Mouse (Mus musculus) left cerebral cortex, postnatal 25 days (tissue): ENCODE data around the gene Pym1. TPM values are rescaled to one million over a fixed set of nuclear protein-coding genes. Genes with fewer than 3 reads are reported as not detected.

Source experiments
- DNase-seq, 2 experiments: peaks; one replicate each; pipeline ENCODE4 v3.0.0; 2022; ENCODE audit warnings: low spot score in 2 of 2, mixed read lengths in 1 of 2
- intact Hi-C: fragments of 180-260 bp; cut with DNase I; formaldehyde crosslinking; loops from one replicate; pipeline ENCODE4 v1.15.1; 2025
- total RNA-seq, 2 experiments: library from RNA; stranded (reverse); gene quantifications; 2 replicates each; pipeline ENCODE4 v1.2.3; 2021

Pym1 gene
- total RNA-seq, 2 experiments from 2014 or later, result 28.8 to 29.5 TPM

DNA sequence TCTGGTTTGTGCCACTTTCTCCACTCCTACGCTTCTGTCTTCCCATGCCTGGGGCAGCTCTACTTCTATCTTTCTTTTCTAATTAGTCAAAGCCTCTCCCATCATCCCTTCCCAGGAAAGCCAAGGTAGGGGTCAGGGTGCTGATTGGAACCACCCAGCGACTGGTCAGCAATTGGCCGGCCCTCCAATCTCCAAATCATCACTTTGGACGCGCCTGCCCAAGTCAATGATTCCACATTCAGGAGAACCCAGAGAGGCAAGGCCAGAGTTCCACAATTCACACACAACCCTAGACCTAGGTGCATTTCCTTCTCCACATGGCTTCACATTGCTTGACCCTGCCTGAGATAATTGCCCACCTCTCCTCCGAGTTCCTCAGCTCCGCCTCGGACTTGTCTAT is 3.5 kb upstream of the Pym1 start:
- DNase-seq, result no peak
- intact Hi-C loops, result no loop called here

DNA sequence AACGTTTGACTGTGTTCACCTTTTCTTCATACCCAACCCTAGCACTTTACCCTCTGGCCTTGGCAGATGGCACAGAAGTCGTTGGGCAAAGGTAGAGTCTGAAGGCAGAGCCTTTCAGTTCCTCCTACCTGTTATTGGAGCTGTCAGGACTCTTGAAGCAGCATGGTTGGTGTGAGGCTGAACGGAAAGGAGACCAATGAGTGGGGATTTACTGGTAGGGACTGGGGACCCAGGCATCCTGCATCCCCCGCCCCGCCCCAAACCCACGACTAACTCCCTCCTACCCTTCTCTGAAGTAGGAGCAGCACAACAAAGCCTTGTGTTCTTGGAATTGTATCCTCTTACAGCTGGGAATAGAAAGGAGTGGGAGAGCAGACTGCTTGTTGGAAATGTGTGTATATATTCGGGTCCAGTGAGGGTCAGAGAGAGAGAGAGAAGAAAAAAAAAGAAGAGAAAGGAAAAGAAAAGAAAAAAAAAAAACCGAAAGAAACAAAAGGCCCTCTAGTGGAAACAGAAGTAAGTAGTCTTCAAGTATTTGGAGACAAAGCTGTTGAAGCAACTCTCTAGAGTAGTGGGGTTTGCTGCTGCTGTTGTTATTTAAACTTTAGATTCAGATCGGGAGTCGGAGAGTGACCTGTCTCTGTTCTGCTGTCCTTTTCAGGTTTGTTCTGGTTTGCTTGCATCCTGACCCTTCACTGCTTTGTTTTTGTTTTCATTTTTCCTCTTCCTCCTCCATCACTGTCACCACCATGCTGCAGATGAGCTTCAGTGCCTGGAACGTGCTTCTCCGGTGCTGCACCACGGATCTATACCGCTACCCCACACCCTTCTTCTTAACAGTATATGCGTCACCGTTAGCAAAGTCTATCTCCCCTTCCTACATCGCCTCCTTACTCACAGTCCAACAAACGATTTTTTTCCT is 2.7 kb upstream of the Pym1 start, which contains the start of gene Dgka:
TSS of gene Dgka (minus strand) at position 176 of the 922 bp plus-strand sequence.
- intact Hi-C loops, result no loop called here
- no peak for DNase-seq

DNA sequence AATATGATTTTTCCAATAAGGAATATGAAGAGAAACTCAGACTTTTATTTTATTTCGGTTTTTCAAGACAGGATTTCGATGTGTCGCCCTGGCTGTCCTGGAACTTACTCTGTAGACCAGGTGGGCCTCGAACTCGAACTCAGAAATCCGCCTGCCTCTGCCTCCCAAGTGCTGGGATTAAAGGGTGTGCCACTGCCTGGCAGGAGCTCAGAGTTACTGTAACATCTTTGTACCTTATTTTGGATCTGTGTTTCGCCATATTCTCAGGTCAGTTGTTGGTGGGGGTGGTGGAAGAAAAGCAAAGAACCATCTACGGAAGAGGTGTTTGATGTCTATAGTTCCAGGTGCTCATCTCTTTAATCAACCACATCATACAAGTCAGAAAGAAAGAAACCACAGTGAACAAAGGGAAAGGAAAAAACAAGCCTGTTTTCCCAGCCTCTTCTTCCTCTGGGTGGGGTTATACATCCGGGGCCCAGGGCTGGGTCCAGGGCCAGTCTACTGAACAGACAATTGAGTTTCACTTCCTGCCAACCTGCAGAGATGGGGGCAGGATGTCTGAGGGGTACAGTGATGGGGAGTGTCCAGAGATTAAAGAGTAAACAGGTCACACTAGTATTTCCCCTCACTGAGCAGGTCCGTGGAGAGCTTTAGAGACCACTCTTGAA is 1.6 kb upstream of the Pym1 start:
- no peak for DNase-seq
- intact Hi-C loops, result no loop called here

DNA sequence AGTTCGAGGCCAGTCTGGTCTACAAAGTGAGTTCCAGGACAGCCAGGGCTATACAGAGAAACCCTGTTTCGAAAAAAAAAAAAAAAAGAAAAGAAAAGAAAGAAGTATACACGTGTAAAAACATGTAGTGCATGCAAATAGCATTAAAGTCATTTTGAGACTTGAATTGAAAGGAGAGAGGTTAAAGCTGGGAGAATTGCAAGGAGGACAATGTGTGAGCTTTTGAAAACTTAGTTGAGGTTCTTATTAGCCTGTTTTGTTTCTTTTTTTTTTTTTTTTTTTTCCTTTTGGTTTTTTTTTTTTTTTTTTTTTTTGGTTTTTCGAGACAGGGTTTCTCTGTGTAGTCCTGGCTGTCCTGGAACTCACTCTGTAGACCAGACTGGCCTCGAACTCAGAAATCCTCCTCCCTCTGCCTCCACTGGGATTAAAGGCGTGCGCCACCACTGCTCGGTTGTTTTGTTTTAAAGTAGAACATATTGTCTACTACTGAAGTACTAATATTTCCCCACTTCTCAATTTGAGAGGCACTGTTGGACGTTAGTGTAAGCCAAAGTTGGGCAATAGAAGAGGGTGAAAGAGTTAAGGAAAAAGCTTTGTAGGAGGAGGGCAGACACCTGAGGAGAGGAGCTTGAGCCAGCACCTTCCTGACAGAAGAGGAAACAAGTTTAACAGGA is 580 bp upstream of the Pym1 start:
- intact Hi-C loops, result no loop called here
- no peak for DNase-seq

DNA sequence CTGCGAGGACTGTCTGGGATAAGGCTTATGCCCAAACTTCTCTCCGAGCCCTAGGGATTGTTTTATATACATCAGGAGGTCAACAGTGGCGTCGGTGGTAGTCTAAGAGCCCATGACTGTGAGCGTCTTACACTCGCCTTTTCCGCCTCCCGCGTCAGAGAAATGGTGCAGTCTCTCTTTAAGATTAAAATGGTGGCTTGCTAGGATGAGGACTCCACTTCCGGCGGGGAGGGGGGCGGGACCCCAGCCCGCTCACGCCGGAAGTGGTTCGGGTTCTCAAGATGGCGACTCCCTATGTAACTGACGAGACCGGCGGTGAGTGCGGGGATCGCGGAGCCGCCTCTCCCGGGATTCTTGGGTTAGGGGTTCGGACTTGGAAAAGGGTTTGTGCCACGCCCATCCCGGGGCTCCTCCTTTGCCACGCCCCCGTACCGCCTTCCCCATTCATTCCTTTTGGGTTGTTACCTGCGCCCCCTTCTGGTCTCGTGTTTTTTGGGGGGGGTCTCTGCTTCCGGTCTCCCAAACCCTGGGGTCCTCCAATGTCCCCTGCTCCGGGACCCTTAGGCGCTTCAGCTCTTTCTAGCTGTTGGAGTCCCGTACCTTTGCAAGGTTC is 669 bp downstream of the Pym1 start:
- DNase-seq, result peak; percentile 84 to 85
- intact Hi-C loops, result loop anchor here (1.0 kb wide), 1 partner anchor 56 kb away; the partner anchor contains the start of genes Dnajc14 and Tmem198b

DNA sequence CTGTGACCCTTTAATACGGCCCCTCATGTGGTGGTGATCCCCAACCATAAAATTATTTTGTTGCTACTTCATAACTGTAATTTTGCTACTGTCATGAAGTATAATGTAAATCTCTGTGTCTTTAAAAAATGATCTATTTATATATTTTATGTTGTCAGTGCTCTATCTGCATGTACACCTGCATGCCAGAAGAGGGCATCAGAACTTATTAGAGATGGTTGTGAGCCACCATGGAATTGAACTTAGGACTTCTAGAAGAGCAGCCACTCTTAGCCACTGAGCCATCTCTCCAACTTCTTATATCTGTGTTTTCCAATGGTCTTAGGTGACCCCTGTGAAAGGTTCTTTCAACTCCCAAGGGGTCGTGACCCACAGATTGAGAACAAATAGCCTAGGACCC is 25.2 kb downstream of the Pym1 start:
- intact Hi-C loops, result no loop called here
- DNase-seq, result no peak

DNA sequence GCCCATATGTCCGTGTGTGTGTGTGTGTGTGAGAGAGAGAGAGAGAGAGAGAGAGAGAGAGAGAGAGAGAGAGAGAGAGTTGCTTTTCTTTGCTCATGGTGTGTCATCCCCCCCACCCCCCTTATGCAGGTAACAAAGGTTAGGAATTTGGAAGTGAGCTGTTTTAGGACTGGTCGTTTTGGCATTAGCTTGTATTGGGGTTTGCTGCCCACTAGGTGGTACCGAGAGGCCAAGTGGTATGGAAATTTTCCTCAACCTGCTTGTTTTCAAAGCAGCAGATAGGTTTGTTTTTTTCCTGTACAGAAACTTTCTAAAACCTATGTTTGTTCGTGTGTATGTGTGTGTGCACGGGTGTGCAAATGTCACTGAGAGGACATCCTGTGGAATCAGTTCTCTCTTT is 26.0 kb downstream of the Pym1 start:
- intact Hi-C loops, result no loop called here
- DNase-seq, result no peak

DNA sequence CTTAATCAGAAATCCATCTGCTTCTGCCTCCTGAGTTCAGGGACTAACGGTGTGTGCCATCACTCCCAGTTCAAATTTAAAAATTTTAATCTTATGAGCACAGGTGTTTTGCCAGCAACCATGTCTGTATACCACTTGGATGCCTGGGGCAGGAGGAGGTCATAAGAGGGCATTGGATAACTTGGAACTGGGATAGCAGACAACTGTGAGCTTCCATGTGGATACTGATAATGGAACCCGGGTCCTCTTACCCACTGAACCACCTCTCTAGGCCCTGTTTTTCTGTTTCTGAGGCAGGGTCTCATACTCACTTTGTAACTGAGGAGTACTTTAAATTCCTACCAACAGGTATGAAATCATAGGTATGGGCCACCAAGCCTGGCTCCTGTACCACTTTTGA is 30.8 kb downstream of the Pym1 start:
- DNase-seq, result no peak
- intact Hi-C loops, result no loop called here

DNA sequence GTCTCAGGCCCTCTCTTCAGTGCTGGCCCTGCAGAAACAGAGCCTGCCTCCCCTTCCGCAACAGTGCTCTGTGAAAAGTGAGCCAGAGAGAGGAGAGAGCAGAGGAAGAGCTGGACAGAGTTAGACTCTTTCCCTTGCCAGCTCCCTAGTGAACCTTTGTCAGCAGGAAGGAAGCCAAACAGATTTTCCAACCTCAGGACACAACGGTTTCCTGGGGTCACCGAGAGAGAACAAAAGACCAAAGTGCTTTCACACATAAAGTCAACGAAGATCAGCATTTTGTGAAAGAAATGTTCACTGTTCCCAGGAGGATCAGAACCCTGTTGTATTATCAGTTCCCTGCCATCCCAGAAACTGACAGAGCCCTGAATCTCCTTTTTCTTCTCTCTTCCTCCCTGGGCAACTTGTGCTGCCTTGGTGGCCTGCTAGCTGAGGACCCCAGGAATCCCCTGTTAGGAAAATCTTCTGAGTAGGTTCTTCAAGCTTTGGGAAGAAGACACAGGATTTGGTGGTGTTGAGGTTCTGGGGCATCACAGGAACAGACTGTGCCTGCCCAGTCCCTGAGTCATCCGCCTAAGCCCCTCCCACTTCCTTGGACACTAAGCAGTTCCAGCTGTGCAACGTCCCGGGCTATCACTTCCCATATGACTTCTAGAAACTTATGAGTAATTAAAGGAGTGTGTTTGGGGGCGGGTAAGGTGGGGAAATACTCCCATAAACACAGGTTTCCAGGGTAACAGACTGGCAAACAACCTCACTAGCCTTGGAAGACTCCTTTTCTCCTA is 31.5 kb downstream of the Pym1 start:
- no peak for DNase-seq
- intact Hi-C loops, result no loop called here

DNA sequence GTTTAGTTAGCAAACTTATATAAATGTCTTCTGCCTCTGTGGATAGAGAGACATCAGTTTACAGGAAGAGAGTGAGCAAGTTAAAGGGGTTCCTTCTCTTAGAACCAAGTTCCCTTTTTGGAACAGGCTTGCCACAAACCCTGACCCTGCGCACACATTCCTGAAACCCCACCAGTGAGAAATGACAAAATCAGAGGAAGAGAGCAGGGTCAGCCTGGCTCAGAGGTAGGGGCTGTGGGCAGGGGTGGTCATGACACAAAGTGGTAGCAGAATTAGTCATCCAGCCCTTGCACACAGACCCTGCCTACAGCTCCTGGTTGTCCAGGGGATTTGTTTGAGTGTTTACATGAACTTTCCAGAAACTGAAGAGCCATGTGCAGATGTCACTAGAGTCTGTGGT is 32.5 kb downstream of the Pym1 start:
- intact Hi-C loops, result no loop called here
- no peak for DNase-seq

DNA sequence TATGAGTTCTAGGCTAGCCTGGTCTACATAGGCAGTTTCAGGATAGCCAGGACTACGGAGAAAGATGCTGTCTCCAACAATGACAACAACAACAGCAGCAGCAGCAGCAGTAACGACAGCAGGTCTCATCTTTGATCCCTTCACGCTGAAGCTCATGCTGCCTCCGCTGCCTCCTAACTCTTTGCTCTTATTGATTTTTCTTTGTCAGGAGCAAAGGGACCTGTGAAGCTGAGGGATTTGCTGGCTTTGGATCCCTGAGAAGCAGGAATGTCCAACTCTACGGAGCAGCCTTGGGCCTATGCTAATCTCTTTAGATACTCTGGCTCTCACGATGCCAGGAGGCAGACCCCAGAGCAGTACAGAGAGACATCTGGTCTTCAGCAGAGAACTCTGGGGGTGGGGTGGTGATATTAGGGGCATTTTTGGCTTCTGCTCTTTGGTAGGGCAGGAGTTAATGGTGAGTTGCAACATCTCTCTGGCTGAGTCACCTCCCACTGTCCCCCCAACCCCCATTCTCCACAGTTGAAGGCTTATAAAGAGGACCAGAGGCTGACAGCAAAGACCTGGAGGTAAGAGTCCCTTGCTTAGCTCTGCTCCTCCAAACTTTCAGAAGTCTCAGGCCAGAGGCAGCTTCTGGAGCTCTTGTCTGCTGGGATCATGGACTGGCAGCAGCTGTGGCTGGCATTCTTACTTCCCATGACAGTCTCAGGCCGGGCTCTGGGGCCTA is 42.9 kb downstream of the Pym1 start, which contains the start of gene Mmp19:
TSS of gene Mmp19 (plus strand) at position 513 of the 727 bp plus-strand sequence.
- no peak for DNase-seq
- intact Hi-C loops, result no loop called here

DNA sequence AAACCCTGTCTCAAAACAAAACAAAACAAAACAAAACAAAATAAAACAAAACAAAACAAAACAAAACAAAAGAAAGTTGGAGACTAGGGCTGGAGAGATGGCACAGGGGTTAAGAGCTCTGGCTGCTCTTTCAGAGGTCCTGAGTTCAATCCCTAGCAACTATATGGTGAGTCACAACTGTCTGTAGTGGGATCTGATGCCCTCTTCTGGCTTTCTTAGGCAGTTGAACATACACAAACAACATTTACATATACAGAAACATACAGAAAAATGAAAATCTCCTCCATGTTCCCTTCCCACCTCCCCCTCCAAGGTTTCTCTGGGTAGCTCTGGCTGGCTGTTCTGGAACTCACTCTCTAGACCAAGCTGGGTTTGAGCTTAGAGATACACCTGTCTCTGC is 44.4 kb downstream of the Pym1 start:
- no peak for DNase-seq

DNA sequence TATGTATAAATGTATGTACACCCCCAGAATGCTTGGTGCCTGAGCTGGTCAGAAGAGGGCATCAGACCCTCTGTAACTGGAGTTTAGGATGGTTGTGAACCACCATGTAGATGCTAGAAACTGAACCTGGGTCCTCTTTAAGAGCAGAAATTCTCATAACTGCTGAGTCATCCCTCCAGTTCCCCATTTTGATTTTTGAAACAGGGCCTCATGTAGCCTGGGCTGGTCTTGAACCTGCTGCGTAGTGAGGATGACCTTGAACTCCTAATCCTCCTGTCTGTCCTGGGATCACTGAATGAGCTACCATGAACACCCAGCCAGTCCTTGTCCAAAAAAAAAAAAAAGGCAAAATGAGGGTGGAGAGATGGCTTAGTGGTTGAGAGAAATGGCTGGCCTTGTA is 45.6 kb downstream of the Pym1 start:
- intact Hi-C loops, result no loop called here
- DNase-seq, result no peak

More for the DNA sequence above, 44.4 kb downstream of the Pym1 start:
- intact Hi-C loops, result no loop called here

DNA sequence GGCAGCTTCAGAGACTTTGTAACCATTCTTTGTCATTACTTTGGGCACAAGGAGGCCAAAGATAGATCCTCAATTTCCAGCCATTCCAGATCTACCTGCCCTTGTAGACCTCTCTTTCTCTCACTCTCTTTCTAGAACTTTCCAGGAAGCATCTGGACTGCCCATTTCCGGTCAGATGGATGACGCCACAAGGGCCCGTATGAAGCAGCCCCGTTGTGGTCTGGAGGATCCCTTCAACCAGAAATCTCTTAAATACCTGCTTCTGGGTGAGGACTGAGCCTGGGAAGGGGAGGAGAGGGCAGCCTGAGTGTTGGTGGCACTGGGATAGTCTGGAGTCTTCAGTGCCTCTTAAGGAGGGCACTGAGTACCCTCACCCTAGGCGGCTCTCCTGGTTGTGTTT is 46.7 kb downstream of the Pym1 start:
- DNase-seq, result no peak
- intact Hi-C loops, result no loop called here

DNA sequence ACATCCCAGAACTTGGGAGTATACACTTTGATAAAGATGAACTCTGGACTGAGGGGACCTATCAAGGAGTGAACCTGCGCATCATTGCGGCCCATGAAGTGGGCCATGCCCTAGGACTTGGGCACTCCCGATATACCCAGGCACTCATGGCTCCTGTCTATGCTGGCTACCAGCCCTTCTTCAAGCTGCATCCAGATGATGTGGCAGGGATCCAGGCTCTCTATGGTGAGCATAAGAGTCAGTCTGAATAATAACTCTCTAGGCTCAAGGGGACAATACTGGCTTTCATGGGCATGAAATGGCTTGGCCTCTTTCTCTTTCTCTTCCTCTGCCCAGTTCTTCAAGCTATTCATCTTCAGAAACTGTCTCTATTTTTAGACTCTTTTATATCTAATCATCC is 47.9 kb downstream of the Pym1 start:
- no peak for DNase-seq
- intact Hi-C loops, result no loop called here

DNA sequence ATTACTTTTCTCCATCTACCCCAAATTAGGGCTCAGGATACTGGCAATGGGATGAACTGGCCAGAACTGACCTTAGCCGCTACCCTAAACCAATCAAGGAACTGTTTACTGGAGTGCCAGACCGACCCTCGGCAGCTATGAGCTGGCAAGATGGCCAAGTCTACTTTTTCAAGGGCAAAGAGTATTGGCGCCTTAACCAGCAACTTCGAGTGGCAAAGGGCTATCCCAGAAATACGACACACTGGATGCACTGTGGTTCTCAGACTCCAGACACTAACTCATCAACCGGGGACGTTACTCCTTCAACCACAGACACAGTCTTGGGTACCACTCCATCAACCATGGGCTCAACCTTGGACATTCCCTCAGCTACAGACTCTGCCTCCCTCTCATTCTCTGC is 51.0 kb downstream of the Pym1 start:
- intact Hi-C loops, result no loop called here
- DNase-seq, result no peak

DNA sequence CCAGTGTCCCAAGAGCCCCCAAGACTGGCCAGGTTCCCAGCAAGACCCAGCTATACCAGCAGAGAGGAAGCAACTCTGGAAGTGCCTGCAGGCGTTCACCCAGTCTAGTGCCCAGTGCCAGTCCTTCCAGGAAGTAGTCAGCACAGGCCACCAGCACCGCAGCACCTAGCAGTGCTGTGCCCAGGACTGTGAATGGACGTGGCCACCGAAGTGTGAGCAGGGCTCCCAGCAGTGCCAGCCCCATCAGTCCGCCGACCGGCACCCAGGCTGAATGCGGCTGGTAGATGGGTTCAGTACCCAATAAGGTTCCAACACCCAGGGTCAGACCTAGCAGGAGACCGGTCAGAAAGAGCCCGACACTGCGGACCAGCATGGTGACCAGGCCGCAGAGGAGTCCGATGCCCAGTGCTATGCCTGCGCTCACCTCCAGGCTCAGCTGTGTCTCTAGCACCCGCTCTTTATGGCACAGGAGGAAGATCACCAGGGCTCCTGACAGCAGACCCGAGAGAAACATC is 54.3 kb downstream of the Pym1 start:
- DNase-seq, result no peak
- intact Hi-C loops, result no loop called here

DNA sequence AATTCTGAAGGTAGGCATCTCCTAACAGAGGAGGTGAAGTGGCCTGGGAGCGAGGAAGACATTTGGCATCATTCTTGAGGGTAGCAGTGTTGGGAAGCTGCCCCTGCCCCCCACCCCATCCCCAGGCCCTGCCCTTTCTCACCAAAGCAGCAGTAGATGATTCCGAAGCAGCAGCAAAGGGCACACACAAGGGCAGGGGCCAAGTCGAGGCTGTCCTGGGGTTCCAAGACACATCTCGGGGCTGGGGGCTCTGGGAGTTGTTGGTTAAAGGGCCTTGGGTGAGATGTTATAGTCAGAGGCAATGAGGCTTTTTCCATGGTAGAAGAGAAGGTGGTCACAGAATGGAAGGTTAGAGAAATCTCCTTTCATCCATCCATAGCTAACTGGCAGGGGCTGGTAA is 55.3 kb downstream of the Pym1 start:
- no peak for DNase-seq
- intact Hi-C loops, result no loop called here
